Mouse (Mus musculus): ENCODE measurements around the gene Zfp85. TPM values are rescaled to one million over a fixed set of nuclear protein-coding genes. Genes with fewer than 3 reads are reported as not detected.
"Not testable (repeated sequence)": the region's sequence is repeated elsewhere in the genome, so short reads cannot be mapped to it uniquely, and the experiment has no call there.

Zfp85 gene
- polyA plus RNA-seq (2011; ENCODE audit: insufficient read depth, insufficient read length, low read depth, missing spikeins): 4.4 and 5.5 TPM in 2 replicates

GRCm38 (mm10) chr13:67754333-67755306, at the start of gene Zfp85:
Zfp85 (minus strand) TSS chr13:67755228.
- H3K9ac ChIP-seq (ENCODE audit: low read depth, poor library complexity, severe bottlenecking): peak within 1 kb of the TSS; percentile 44
- H3K4me3 ChIP-seq (ENCODE audit: low read depth, low read length): peak within 1 kb of the TSS; percentile 95
- peak; percentile 12 for TF ChIP-seq POLR2A (IDR thresholded peaks at IDR 0.05; ENCODE audit: insufficient read depth, low read length)
- TF ChIP-seq EP300 (IDR thresholded peaks at IDR 0.05; ENCODE audit: insufficient read depth, low read depth, low read length): no peak
- no peaks in the 10 kb centered on the region for H3K27me3 ChIP-seq (ENCODE audit: control insufficient read depth, insufficient read depth, low read length, poor library complexity, severe bottlenecking)
- H3K9me3 ChIP-seq (replicated peaks; ENCODE audit: control insufficient read depth, insufficient read depth, low read length, poor library complexity, severe bottlenecking): no peaks in the 10 kb centered on the region
- peak within 1 kb of the TSS; percentile 88 for H3K27ac ChIP-seq (ENCODE audit: insufficient read depth, low read length)
- no peaks in the 10 kb centered on the region for H3K4me1 ChIP-seq (ENCODE audit: control insufficient read depth, insufficient read depth, low read length)
- H3K36me3 ChIP-seq (ENCODE audit: control insufficient read depth, insufficient read depth, low read length, poor library complexity, severe bottlenecking): no peaks in the 10 kb centered on the region

- not testable (repeated sequence) for H3K9me3 ChIP-seq (replicated peaks; ENCODE audit: control insufficient read depth, insufficient read depth, low read length, poor library complexity, severe bottlenecking); H3K4me1 ChIP-seq (ENCODE audit: control insufficient read depth, insufficient read depth, low read length); H3K27me3 ChIP-seq (ENCODE audit: control insufficient read depth, insufficient read depth, low read length, poor library complexity, severe bottlenecking); H3K36me3 ChIP-seq (ENCODE audit: control insufficient read depth, insufficient read depth, low read length, poor library complexity, severe bottlenecking)
- H3K27ac ChIP-seq (ENCODE audit: insufficient read depth, low read length): peak overlapping the region; percentile 97
- H3K4me3 ChIP-seq (ENCODE audit: low read depth, low read length): peak overlapping the region; percentile 66; the same call in 1 of the 2 replicates
- H3K9ac ChIP-seq (ENCODE audit: low read depth, poor library complexity, severe bottlenecking): peak overlapping the region; percentile 12; the same call in 1 of the 2 replicates
- TF ChIP-seq EP300 (IDR thresholded peaks at IDR 0.05; ENCODE audit: insufficient read depth, low read depth, low read length): peak; percentile 83; the same call in 1 of the 2 replicates
These were observed 44.1 kb upstream of the Zfp85 start for GRCm38 (mm10) chr13:67799151-67799550.

- H3K36me3 ChIP-seq (ENCODE audit: control insufficient read depth, insufficient read depth, low read length, poor library complexity, severe bottlenecking): no peaks in the 10 kb centered on the region
- peak overlapping the region; percentile 68 for H3K9ac ChIP-seq (ENCODE audit: low read depth, poor library complexity, severe bottlenecking)
- H3K4me3 ChIP-seq (ENCODE audit: low read depth, low read length): peak overlapping the region; percentile 91
- H3K27ac ChIP-seq (ENCODE audit: insufficient read depth, low read length): peak overlapping the region; percentile 98
- TF ChIP-seq CTCF (IDR thresholded peaks at IDR 0.05; ENCODE audit: low read depth, low read length) (no peak), POLR2A (IDR thresholded peaks at IDR 0.05; ENCODE audit: insufficient read depth, low read length) (no peak), EP300 (IDR thresholded peaks at IDR 0.05; ENCODE audit: insufficient read depth, low read depth, low read length) (0 out of 2 replicates have a peak, but pooled peaks have one; percentile 55)
- no peaks in the 10 kb centered on the region for H3K9me3 ChIP-seq (replicated peaks; ENCODE audit: control insufficient read depth, insufficient read depth, low read length, poor library complexity, severe bottlenecking)
- H3K4me1 ChIP-seq (ENCODE audit: control insufficient read depth, insufficient read depth, low read length): peaks cover 7% of the 10 kb centered on the region
- no peaks in the 10 kb centered on the region for H3K27me3 ChIP-seq (ENCODE audit: control insufficient read depth, insufficient read depth, low read length, poor library complexity, severe bottlenecking)
These were observed 43.6 kb upstream of the Zfp85 start for GRCm38 (mm10) chr13:67798618-67799017.

- no peak overlapping the region for H3K9ac ChIP-seq (ENCODE audit: low read depth, poor library complexity, severe bottlenecking)
- H3K36me3 ChIP-seq (ENCODE audit: control insufficient read depth, insufficient read depth, low read length, poor library complexity, severe bottlenecking): peaks cover 6% of the 10 kb centered on the region; the same call in 1 of the 2 replicates
- TF ChIP-seq EP300 (IDR thresholded peaks at IDR 0.05; ENCODE audit: insufficient read depth, low read depth, low read length) (peak; percentile 77; the same call in 1 of the 2 replicates), POLR2A (IDR thresholded peaks at IDR 0.05; ENCODE audit: insufficient read depth, low read length) (no peak)
- H3K4me1 ChIP-seq (ENCODE audit: control insufficient read depth, insufficient read depth, low read length): no peaks in the 10 kb centered on the region
- H3K27ac ChIP-seq (ENCODE audit: insufficient read depth, low read length): no peak overlapping the region
- H3K9me3 ChIP-seq (replicated peaks; ENCODE audit: control insufficient read depth, insufficient read depth, low read length, poor library complexity, severe bottlenecking): peaks cover 15% of the 10 kb centered on the region
- H3K27me3 ChIP-seq (ENCODE audit: control insufficient read depth, insufficient read depth, low read length, poor library complexity, severe bottlenecking): no peaks in the 10 kb centered on the region
- H3K4me3 ChIP-seq (ENCODE audit: low read depth, low read length): no peak overlapping the region
These were observed 37.0 kb upstream of the Zfp85 start for GRCm38 (mm10) chr13:67791921-67792455.

GRCm38 (mm10) chr13:67779265-67780221, 24.5 kb upstream of the Zfp85 start, which contains the start of gene Zfp493:
Zfp493 (plus strand) TSS chr13:67779693.
- Histone ChIP-seq H3K9ac (ENCODE audit: low read depth, poor library complexity, severe bottlenecking) (peak within 1 kb of the TSS; percentile 19), H3K9me3 (replicated peaks; ENCODE audit: control insufficient read depth, insufficient read depth, low read length, poor library complexity, severe bottlenecking) (peaks cover 5% of the 10 kb centered on the region), H3K4me3 (ENCODE audit: low read depth, low read length) (peak within 1 kb of the TSS; percentile 94), H3K27me3 (ENCODE audit: control insufficient read depth, insufficient read depth, low read length, poor library complexity, severe bottlenecking) (no peaks in the 10 kb centered on the region), H3K36me3 (ENCODE audit: control insufficient read depth, insufficient read depth, low read length, poor library complexity, severe bottlenecking) (peaks cover 8% of the 10 kb centered on the region; the same call in 1 of the 2 replicates), H3K27ac (ENCODE audit: insufficient read depth, low read length) (0 out of 2 replicates have a peak within 1 kb of the TSS, but pooled peaks have one; percentile 26), H3K4me1 (ENCODE audit: control insufficient read depth, insufficient read depth, low read length) (peaks cover 2% of the 10 kb centered on the region)
- TF ChIP-seq POLR2A (IDR thresholded peaks at IDR 0.05; ENCODE audit: insufficient read depth, low read length) (no peak), EP300 (IDR thresholded peaks at IDR 0.05; ENCODE audit: insufficient read depth, low read depth, low read length) (peak; percentile 60; the same call in 1 of the 2 replicates), CTCF (IDR thresholded peaks at IDR 0.05; ENCODE audit: low read depth, low read length) (no peak)
